Mouse (Mus musculus): ENCODE results near the gene Tmem128. TPM values are rescaled to one million over a fixed set of nuclear protein-coding genes. Genes with fewer than 3 reads are reported as not detected.

The Tmem128 gene
- polyA plus RNA-seq, 1 experiment from 2014 or later: 35.4 TPM

GRCm38 (mm10) chr5:38241473-38241834, 18.5 kb upstream of the Tmem128 start:
- Histone ChIP-seq H3K9ac (ENCODE audit: low read depth, low read length) (no peak overlapping the region), H3K4me1 (ENCODE audit: control insufficient read depth, low read depth, low read length) (no peaks in the 10 kb centered on the region), H3K27ac (ENCODE audit: low read length) (no peak overlapping the region), H3K36me3 (ENCODE audit: control insufficient read depth, insufficient read depth) (no peaks in the 10 kb centered on the region), H3K4me2 (ENCODE audit: low read depth, low read length) (no peak overlapping the region), H3K27me3 (ENCODE audit: control insufficient read depth, insufficient read depth, low read depth, low read length) (no peaks in the 10 kb centered on the region), H3K4me3 (ENCODE audit: low read depth, low read length) (no peak overlapping the region), H3K9me3 (replicated peaks; ENCODE audit: control insufficient read depth, low read length) (no peaks in the 10 kb centered on the region)
- WGBS (ENCODE audit: insufficient replicate concordance): 77% methylated on average over 3 of the region's 3 CpGs
- ATAC-seq (ENCODE audit: low read depth): no peak

- ATAC-seq (ENCODE audit: low read depth): no peak
- 67% methylated on average over 6 of the region's 6 CpGs for WGBS (ENCODE audit: insufficient replicate concordance)
- no peaks in the 10 kb centered on the region for H3K4me1 ChIP-seq (ENCODE audit: control insufficient read depth, low read depth, low read length)
- H3K36me3 ChIP-seq (ENCODE audit: control insufficient read depth, insufficient read depth): no peaks in the 10 kb centered on the region
- no peaks in the 10 kb centered on the region for H3K9me3 ChIP-seq (replicated peaks; ENCODE audit: control insufficient read depth, low read length)
- H3K4me2 ChIP-seq (ENCODE audit: low read depth, low read length): no peak overlapping the region
- H3K4me3 ChIP-seq (ENCODE audit: low read depth, low read length): no peak overlapping the region
- no peaks in the 10 kb centered on the region for H3K27me3 ChIP-seq (ENCODE audit: control insufficient read depth, insufficient read depth, low read depth, low read length)
- H3K9ac ChIP-seq (ENCODE audit: low read depth, low read length): no peak overlapping the region
- H3K27ac ChIP-seq (ENCODE audit: low read length): no peak overlapping the region
These were observed 18.0 kb upstream of the Tmem128 start for GRCm38 (mm10) chr5:38241966-38242365.

- Histone ChIP-seq H3K36me3 (ENCODE audit: control insufficient read depth, insufficient read depth) (no peaks in the 10 kb centered on the region), H3K9ac (ENCODE audit: low read depth, low read length) (no peak overlapping the region), H3K27ac (ENCODE audit: low read length) (no peak overlapping the region), H3K4me1 (ENCODE audit: control insufficient read depth, low read depth, low read length) (no peaks in the 10 kb centered on the region; the same call in 1 of the 2 replicates), H3K4me2 (ENCODE audit: low read depth, low read length) (no peak overlapping the region), H3K27me3 (ENCODE audit: control insufficient read depth, insufficient read depth, low read depth, low read length) (no peaks in the 10 kb centered on the region), H3K9me3 (replicated peaks; ENCODE audit: control insufficient read depth, low read length) (no peaks in the 10 kb centered on the region), H3K4me3 (ENCODE audit: low read depth, low read length) (no peak overlapping the region)
- WGBS (ENCODE audit: insufficient replicate concordance): 32% methylated on average over 4 of the region's 4 CpGs
- ATAC-seq (ENCODE audit: low read depth): no peak
These were observed 4.8 kb upstream of the Tmem128 start for GRCm38 (mm10) chr5:38255195-38255594.

GRCm38 (mm10) chr5:38255644-38256043, 4.3 kb upstream of the Tmem128 start:
- Histone ChIP-seq H3K4me3 (ENCODE audit: low read depth, low read length) (no peak overlapping the region), H3K36me3 (ENCODE audit: control insufficient read depth, insufficient read depth) (no peaks in the 10 kb centered on the region), H3K4me2 (ENCODE audit: low read depth, low read length) (no peak overlapping the region), H3K4me1 (ENCODE audit: control insufficient read depth, low read depth, low read length) (no peaks in the 10 kb centered on the region; the same call in 1 of the 2 replicates), H3K27ac (ENCODE audit: low read length) (no peak overlapping the region), H3K27me3 (ENCODE audit: control insufficient read depth, insufficient read depth, low read depth, low read length) (no peaks in the 10 kb centered on the region), H3K9ac (ENCODE audit: low read depth, low read length) (no peak overlapping the region), H3K9me3 (replicated peaks; ENCODE audit: control insufficient read depth, low read length) (no peaks in the 10 kb centered on the region)
- peak; percentile 41; the same call in 1 of the 2 replicates for ATAC-seq (ENCODE audit: low read depth)
- WGBS (ENCODE audit: insufficient replicate concordance): 24% methylated on average over 3 of the region's 3 CpGs

GRCm38 (mm10) chr5:38256551-38256950, 3.4 kb upstream of the Tmem128 start:
- H3K27me3 ChIP-seq (ENCODE audit: control insufficient read depth, insufficient read depth, low read depth, low read length): no peaks in the 10 kb centered on the region
- H3K27ac ChIP-seq (ENCODE audit: low read length): no peak overlapping the region
- ATAC-seq (ENCODE audit: low read depth): no peak
- H3K36me3 ChIP-seq (ENCODE audit: control insufficient read depth, insufficient read depth): no peaks in the 10 kb centered on the region
- H3K9ac ChIP-seq (ENCODE audit: low read depth, low read length): no peak overlapping the region
- H3K4me3 ChIP-seq (ENCODE audit: low read depth, low read length): no peak overlapping the region
- no peaks in the 10 kb centered on the region for H3K9me3 ChIP-seq (replicated peaks; ENCODE audit: control insufficient read depth, low read length)
- no peak overlapping the region for H3K4me2 ChIP-seq (ENCODE audit: low read depth, low read length)
- WGBS (ENCODE audit: insufficient replicate concordance): 66% methylated on average over 1 of the region's 1 CpGs
- H3K4me1 ChIP-seq (ENCODE audit: control insufficient read depth, low read depth, low read length): peaks cover 4% of the 10 kb centered on the region

GRCm38 (mm10) chr5:38258034-38258772, 1.8 kb upstream of the Tmem128 start:
- 73% methylated on average over 8 of the region's 8 CpGs for WGBS (ENCODE audit: insufficient replicate concordance)
- no peak for ATAC-seq (ENCODE audit: low read depth)
- Histone ChIP-seq H3K4me3 (ENCODE audit: low read depth, low read length) (no peak overlapping the region), H3K27me3 (ENCODE audit: control insufficient read depth, insufficient read depth, low read depth, low read length) (no peaks in the 10 kb centered on the region), H3K4me2 (ENCODE audit: low read depth, low read length) (no peak overlapping the region), H3K36me3 (ENCODE audit: control insufficient read depth, insufficient read depth) (peaks cover 8% of the 10 kb centered on the region), H3K9me3 (replicated peaks; ENCODE audit: control insufficient read depth, low read length) (no peaks in the 10 kb centered on the region), H3K27ac (ENCODE audit: low read length) (no peak overlapping the region), H3K9ac (ENCODE audit: low read depth, low read length) (no peak overlapping the region), H3K4me1 (ENCODE audit: control insufficient read depth, low read depth, low read length) (peaks cover 4% of the 10 kb centered on the region)

- H3K9ac ChIP-seq (ENCODE audit: low read depth, low read length): no peak overlapping the region
- no peak overlapping the region for H3K4me2 ChIP-seq (ENCODE audit: low read depth, low read length)
- H3K4me3 ChIP-seq (ENCODE audit: low read depth, low read length): no peak overlapping the region
- H3K27ac ChIP-seq (ENCODE audit: low read length): no peak overlapping the region
- no peak for ATAC-seq (ENCODE audit: low read depth)
- H3K27me3 ChIP-seq (ENCODE audit: control insufficient read depth, insufficient read depth, low read depth, low read length): no peaks in the 10 kb centered on the region
- peaks cover 4% of the 10 kb centered on the region for H3K4me1 ChIP-seq (ENCODE audit: control insufficient read depth, low read depth, low read length)
- WGBS (ENCODE audit: insufficient replicate concordance): 77% methylated on average over 5 of the region's 5 CpGs
- H3K36me3 ChIP-seq (ENCODE audit: control insufficient read depth, insufficient read depth): peaks cover 13% of the 10 kb centered on the region
- H3K9me3 ChIP-seq (replicated peaks; ENCODE audit: control insufficient read depth, low read length): no peaks in the 10 kb centered on the region
These were observed 1.2 kb upstream of the Tmem128 start for GRCm38 (mm10) chr5:38258773-38259146.

- ATAC-seq (ENCODE audit: low read depth): no peak
These were observed 404 bp upstream of the Tmem128 start for GRCm38 (mm10) chr5:38259455-38260106.

GRCm38 (mm10) chr5:38270942-38271341, 11.0 kb downstream of the Tmem128 start:
- no peak overlapping the region for H3K9ac ChIP-seq (ENCODE audit: low read depth, low read length)
- WGBS (ENCODE audit: insufficient replicate concordance): 80% methylated on average over 3 of the region's 3 CpGs
- H3K4me1 ChIP-seq (ENCODE audit: control insufficient read depth, low read depth, low read length): no peaks in the 10 kb centered on the region
- H3K4me2 ChIP-seq (ENCODE audit: low read depth, low read length): no peak overlapping the region
- H3K4me3 ChIP-seq (ENCODE audit: low read depth, low read length): no peak overlapping the region
- H3K9me3 ChIP-seq (replicated peaks; ENCODE audit: control insufficient read depth, low read length): no peaks in the 10 kb centered on the region
- H3K27ac ChIP-seq (ENCODE audit: low read length): no peak overlapping the region
- peaks cover 10% of the 10 kb centered on the region for H3K27me3 ChIP-seq (ENCODE audit: control insufficient read depth, insufficient read depth, low read depth, low read length)
- peaks cover 11% of the 10 kb centered on the region for H3K36me3 ChIP-seq (ENCODE audit: control insufficient read depth, insufficient read depth)
- ATAC-seq (ENCODE audit: low read depth): no peak

More at GRCm38 (mm10) chr5:38259455-38260106, 404 bp upstream of the Tmem128 start:
- H3K4me2 ChIP-seq (ENCODE audit: low read depth, low read length): peak overlapping the region; percentile 87
- WGBS (ENCODE audit: insufficient replicate concordance): 31% methylated on average over 9 of the region's 9 CpGs
- H3K27me3 ChIP-seq (ENCODE audit: control insufficient read depth, insufficient read depth, low read depth, low read length): no peaks in the 10 kb centered on the region
- peaks cover 4% of the 10 kb centered on the region for H3K4me1 ChIP-seq (ENCODE audit: control insufficient read depth, low read depth, low read length)
- H3K36me3 ChIP-seq (ENCODE audit: control insufficient read depth, insufficient read depth): peaks cover 16% of the 10 kb centered on the region
- peak overlapping the region; percentile 76 for H3K27ac ChIP-seq (ENCODE audit: low read length)
- no peaks in the 10 kb centered on the region for H3K9me3 ChIP-seq (replicated peaks; ENCODE audit: control insufficient read depth, low read length)
- H3K4me3 ChIP-seq (ENCODE audit: low read depth, low read length): peak overlapping the region; percentile 91
- H3K9ac ChIP-seq (ENCODE audit: low read depth, low read length): peak overlapping the region; percentile 82

Measured in liver, embryonic 16.5 days (tissue).